Mouse (Mus musculus) CH12.LX (cell line): ENCODE measurements around the gene Rell1.

ENCODE experiments used
- CHD2 ChIP-seq: IDR thresholded peaks from 2 replicates; pipeline ENCODE4 v1.6.1; 2011; ENCODE audit warnings: low read length, improper control_type of control experiment
- CTCF ChIP-seq, 2 experiments: IDR thresholded peaks in 1 of 2; conservative IDR thresholded peaks in 1 of 2; 2 replicates each; pipeline ENCODE4 v1.5.1; 2011 to 2012; ENCODE audit warnings: low read depth in 2 of 2, low read length in 2 of 2, improper control_type of control experiment in 1 of 2, inconsistent platforms in 1 of 2, mild to moderate bottlenecking in 1 of 2, moderate library complexity in 1 of 2
- POLR2A ChIP-seq: IDR thresholded peaks from 2 replicates; pipeline ENCODE4 v1.6.1; 2011; ENCODE audit warnings: low read depth, mild to moderate bottlenecking, improper control_type of control experiment, low read length
- USF2 ChIP-seq: conservative IDR thresholded peaks from 2 replicates; pipeline ENCODE4 v1.6.1; 2011; ENCODE audit warnings: low read depth, low read length, improper control_type of control experiment
- ZC3H11A ChIP-seq: IDR thresholded peaks from 2 replicates; pipeline ENCODE4 v1.6.1; 2012; ENCODE audit warnings: low read depth, mild to moderate bottlenecking, inconsistent platforms, low read length, improper control_type of control experiment

GRCm38 (mm10) chr5:63886292-63886691 lies 82.4 kb downstream of the Rell1 start:
- TF ChIP-seq CTCF (conservative IDR thresholded peaks at IDR 0.05 in 1 of 2, IDR thresholded peaks at IDR 0.05 in 1 of 2; ENCODE audit: low read depth in 2 of 2, low read length in 2 of 2) (no peak), ZC3H11A (no peak), USF2 (no peak), POLR2A (no peak), CHD2 (no peak)
